Mouse (Mus musculus) gastrocnemius, postnatal 36 days (tissue): ENCODE measurements around the gene Sft2d2. TPM values are rescaled to one million over a fixed set of nuclear protein-coding genes. Genes with fewer than 3 reads are reported as not detected.

ENCODE experiments used
- DNase-seq, 2 experiments: peaks; one replicate each; pipeline ENCODE4 v3.0.0; 2022
- intact Hi-C: fragments of 180-260 bp; cut with DNase I; formaldehyde crosslinking; loops from one replicate; pipeline ENCODE4 v1.15.1; 2025
- total RNA-seq, 2 experiments: library from RNA; stranded (reverse); gene quantifications; 2 replicates each; pipeline ENCODE4 v1.2.3; 2021

Sft2d2 gene
- total RNA-seq, 2 experiments from 2014 or later, result 7.6 to 8.2 TPM

DNA sequence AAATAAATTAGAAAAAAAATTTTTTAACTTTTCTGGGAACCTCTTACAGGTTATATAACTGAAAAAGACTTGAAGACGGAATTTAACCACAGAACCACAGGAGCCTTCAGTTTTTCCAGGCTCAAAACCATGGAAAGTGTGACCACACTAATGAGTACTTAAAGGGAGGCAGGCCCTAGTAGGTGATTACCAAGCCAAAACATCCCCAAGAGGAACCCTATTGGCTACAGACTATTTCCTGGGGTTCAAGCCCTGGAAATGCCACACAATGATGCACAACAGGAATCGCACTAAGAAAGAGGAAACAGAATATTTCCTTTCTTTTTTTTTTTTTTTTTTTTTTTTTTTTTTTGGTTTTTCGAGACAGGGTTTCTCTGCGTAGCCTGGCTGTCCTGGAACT is 2.1 kb downstream of the Sft2d2 start:
- no peak for DNase-seq
- intact Hi-C loops, result no loop called here

DNA sequence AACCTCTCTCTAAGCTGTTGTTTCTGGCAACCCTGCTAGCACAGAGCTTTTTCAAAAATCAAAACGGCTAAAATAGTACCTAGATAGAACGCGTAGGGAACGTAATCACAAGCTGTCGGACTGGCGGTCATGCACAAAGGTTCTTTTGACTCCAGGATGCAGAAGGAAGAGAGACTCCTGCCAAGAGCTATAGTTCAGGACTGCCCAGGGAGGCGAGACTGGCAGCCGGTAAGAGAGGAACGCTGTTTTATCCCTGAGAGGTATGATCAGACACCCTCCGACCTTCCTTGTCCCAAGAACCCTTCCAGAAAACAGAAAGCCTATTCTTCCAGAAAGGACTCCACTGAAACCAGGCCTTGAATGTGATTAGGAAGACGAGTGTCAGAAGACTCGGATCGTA is 2.6 kb downstream of the Sft2d2 start:
- intact Hi-C loops, result no loop called here
- DNase-seq, result no peak

DNA sequence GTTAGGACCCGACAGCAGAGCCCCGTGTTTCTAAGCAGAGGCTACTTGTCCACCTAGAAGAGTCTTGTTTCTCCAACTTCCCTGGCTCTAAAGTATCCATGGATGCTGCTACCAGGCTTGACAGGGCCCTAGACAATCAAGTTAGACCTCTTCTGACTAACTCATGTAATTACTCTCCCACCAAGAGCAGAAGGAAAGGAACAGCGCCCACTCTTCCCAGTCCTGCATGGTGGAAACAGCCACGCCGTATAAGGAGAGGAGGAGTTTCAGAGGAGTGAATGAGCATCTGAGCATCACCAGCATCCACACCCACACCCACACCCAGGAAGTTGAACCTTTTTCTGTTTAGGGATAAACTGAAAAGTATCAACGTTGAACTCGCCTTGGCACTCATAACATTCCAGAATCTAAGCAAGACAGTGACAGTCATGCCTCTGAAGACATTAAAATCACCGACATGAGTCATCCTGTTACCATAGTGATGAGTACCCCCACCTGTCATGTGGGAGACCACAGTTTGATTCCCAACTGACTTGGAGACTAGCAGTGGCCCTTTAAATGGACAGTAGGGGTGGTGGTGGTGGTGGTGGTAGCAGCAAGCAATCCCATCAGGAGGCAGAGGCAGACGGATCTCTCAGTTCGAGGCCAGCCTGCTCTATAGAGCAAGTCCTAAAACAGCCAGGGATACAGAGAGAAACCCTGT is 3.5 kb downstream of the Sft2d2 start:
- no peak for DNase-seq
- intact Hi-C loops, result no loop called here

DNA sequence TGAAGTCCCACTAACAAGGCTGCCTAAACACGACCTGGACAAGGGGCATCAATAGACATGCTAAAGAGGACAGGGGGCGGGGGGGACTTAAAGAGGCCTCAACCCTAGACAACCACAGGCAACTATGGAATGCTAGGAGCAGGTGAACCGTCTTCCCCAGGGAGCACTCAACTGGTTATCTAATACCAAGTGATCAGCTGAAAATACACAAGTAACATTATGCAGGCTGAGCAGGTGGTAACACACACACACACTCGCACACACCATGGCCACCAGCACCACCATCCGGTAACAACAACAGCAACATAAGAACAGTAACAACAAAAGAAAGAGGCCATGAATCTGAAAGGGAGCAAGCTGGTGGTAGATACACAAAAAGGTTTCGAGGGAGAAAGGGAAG is 4.2 kb downstream of the Sft2d2 start:
- intact Hi-C loops, result no loop called here
- DNase-seq, result no peak

DNA sequence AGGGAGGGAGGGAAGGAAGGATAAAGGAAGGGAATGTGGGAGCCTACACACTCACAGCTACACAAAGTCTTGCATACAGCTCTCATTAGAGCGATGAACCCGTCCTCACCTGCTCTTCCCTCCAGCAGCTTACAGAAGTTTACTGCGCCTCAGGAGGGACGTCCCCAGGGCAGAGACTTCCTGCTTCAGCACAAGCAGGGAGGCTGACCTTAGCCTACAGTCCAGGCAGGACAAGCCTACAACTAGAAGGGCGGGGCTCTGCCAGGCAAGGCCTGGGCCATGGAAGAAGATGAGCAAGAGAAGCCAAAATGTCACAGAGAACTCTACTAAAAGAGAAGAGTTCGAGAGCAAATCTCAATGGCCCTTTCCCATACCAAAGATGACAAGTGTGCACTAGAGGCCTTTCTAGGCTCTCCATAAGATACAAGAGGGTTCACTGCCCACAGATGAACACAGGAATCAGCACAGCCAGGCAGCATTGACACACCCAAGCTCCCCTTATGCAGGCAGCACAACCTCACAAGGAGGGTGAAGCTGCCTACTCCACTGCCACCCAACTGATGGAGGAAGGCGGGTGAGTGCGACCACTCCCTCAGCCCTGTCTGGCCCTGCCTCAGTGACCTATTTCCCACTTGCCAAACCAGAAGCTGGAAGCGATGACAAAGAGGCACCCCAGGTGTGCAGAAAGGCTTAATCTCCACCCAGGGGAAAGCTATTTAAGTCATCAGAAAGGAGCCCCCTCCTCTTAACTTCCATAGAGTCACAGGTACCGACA is 5.2 kb downstream of the Sft2d2 start:
- no peak for DNase-seq
- intact Hi-C loops, result no loop called here

DNA sequence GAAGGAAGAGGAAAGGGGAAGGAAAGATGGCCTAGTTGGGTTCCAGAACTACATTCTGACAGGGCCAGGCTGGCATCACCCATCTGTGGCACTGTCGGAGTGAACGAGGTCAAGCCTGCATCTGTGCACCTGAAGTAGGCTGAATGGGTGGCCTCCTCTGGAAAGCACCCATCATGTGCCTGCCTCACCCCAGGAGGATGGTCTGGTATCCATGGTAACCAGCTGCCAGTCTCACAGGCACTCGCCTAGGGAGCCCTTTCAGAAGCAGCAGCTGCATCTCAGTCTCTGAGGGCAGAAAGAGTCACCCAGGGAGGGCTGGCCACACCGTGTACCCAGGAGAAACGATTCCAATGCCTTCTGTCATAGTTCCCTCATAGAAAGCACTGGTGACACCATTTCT is 6.9 kb downstream of the Sft2d2 start:
- intact Hi-C loops, result no loop called here
- DNase-seq, result no peak

DNA sequence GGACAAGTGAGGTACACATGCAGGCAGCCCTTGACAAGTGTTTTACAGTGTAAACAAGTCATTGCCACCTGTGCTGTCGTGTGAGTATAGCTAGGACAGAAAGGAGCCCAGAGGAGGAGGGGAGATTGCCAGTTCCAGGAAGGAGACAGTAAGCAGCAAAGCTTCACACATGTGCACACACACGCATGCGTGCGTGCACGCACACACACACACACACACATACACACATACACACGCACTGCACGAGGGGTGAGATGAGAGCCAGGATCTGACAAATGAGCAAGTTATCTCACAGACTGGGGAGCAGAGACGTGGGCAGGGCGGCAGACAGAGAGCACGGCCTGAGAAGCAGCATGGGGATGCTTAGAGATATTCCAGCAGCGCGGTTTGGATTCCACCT is 7.7 kb downstream of the Sft2d2 start:
- no peak for DNase-seq
- intact Hi-C loops, result no loop called here

DNA sequence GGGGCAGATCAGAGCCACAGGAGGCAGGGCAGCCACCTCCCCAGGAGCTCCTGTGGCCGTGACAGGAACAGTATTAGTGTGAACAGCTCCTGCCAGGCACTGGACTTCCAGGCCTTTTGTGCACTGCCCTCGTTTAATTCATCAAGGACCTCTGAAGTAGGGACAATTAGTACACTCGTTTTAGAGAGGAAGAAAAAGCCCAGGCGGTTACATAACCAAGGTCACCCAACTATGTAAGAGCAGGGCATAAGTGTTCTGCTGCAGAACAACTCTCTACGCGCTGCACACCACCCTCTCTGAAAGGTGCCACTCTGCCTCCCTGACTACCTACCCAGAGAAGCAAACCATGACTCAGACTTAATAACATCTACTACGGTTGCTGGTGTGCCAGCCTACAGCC is 9.1 kb downstream of the Sft2d2 start:
- no peak for DNase-seq
- intact Hi-C loops, result no loop called here

DNA sequence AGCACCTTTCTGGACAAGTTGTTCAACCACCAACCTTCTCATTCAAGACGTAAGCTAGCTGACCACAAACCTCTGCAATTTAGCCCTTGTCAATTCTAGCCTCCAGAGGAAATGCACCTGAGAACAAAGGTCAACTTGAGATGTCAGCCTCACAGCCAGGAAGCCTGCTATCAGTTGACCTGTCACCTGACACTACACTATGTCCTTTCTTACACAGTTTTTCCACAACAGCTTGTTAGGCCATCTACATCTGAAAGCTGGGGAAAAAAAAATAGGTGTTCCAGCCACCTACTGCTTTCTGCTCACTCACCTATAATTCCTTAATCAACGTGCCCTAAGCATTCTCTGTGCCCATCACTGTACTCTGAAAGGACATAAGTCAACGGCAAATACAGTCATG is 10.1 kb downstream of the Sft2d2 start:
- no peak for DNase-seq
- intact Hi-C loops, result no loop called here

DNA sequence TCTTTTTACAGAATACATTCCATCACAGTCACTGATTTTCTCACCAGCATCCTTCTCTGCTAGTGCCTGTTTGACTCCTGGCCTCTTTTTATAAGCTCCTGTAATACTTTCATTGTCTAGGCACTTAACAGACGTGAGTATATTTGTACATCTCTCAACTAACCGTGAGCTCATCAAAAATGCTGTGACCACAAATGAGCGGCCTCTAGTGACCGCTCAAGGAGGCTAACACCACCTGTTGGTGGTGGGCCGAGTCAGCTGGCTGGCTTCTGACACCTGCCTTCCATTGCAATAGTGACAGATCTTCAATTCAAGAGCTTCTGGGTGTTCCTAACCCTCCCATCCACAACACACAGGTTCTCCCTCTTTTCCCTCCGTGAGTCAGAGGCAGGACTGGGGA is 10.8 kb downstream of the Sft2d2 start:
- intact Hi-C loops, result no loop called here
- no peak for DNase-seq

DNA sequence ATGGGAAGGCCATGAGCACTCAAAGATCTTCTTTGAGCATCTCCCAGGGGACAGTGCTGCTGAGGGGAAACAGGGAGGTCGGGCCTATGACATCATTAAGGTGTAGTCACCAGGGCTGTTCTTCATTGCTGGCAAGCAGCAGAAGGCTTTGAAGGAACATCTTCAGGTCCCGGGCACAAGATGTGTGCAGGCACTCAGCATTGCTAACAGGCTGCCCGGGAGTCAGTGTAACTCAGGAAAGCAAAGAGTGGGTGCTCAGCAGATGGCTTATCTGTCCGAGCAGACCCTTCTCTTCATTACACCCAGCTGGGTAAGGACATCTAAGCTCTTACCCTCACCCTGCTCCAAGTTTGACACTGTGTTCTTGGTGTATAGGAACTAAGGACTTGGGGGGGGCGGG is 14.9 kb downstream of the Sft2d2 start:
- DNase-seq, result no peak
- intact Hi-C loops, result no loop called here

DNA sequence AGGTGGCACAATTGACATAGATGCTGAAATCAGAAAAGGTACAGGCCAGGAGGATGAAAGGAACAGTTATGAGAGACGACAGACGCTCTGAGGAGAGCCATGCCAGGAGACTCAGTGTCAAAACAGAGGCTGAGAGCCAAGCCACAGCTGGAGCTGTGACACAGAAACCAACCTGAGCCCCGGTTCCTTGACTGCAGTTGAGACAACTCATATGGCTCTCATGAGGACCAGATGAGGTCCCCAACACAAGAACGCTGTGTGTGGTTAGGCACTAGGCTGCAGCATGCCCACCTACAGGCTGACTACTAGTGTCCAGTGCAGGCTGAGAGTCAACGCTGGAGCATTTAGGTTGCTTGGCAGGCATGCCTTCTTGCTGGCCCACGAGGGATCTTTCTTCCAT is 16.2 kb downstream of the Sft2d2 start:
- DNase-seq, result no peak

DNA sequence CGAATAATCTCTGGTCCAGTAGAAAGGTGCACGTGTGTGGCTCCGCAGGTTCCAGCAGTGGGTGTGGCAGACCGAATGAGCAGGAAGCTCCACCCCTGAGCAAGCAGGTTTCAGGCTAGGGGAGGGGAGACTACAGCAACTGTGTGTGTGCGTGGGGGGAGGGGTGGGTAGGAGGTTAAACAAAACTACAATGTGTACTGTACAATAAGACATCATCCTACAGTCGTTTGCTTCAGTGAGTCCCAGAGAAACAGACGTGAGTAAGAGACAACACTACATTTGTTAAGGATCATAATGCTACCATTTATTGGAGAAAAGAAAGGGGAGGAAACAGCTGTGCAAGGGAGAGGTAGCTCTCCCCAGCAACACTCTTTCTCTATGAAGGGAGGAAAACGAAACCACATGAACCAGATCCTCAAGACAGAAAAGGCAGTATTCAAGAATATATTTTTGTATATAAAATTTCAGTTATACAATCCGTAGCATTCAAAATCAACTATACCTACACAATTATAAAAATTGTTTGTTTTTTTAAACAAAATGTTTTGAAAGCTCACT is 20.1 kb downstream of the Sft2d2 start:
- intact Hi-C loops, result no loop called here
- no peak for DNase-seq

More for the DNA sequence above, 16.2 kb downstream of the Sft2d2 start:
- intact Hi-C loops, result no loop called here

DNA sequence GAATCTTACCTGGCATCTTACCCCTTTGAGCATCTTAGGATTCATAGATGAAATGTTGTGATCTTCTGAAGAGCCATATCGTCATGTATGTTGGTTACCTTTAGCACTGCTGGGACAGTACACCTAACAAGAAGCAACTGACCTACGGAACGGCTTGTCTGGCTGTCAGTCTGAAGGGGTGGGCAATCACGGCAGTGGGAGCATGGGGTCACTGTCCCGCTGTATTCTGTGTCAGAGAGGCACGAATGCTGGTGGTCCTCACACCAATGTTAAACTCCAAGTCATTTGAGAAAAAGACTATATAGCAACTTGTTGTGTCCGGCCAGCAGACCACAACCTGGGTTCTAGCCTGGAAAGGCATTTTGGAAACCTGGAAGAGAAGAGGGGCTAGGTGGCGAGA is 23.0 kb downstream of the Sft2d2 start:
- intact Hi-C loops, result no loop called here
- no peak for DNase-seq

DNA sequence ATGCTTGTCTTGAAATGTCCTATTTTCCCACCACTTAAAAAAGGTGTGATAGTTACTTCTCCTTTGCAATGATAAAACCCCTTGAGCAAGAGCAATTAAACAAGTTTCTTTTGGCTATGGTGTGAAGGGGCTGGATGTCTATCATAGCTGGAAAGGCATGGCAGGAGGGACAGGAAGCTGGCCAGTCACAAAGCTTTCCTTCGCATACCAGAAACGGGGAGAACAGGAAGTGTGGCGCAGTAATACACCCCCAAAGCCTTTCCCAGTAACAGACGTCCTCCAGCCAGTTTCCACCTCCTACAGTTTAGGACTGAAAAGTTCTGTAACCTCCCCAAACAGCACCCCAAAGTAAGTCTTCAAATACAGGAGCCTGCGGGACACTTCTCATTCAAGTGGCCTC is 24.1 kb downstream of the Sft2d2 start:
- DNase-seq, result no peak
- intact Hi-C loops, result no loop called here

DNA sequence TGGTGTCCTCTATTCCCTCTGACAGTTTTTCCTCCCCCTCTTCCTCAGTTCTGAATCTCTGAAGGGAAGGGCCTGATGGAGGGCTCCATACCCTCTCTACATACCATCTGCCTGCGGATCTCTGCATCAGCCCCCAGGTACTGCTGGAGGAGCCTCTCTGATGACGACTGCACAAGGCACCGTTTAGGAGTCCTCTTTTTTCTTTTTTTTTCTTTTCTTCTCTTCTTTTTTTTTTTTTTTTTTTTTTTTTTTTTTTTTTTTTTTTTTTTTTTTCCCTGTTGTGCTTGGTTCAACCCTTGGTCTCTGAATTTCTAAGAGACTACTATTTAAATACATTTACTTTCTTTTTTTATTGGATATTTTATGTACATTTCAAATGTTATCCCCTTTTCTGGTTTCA is 24.8 kb downstream of the Sft2d2 start:
- intact Hi-C loops, result no loop called here
- DNase-seq, result no peak

DNA sequence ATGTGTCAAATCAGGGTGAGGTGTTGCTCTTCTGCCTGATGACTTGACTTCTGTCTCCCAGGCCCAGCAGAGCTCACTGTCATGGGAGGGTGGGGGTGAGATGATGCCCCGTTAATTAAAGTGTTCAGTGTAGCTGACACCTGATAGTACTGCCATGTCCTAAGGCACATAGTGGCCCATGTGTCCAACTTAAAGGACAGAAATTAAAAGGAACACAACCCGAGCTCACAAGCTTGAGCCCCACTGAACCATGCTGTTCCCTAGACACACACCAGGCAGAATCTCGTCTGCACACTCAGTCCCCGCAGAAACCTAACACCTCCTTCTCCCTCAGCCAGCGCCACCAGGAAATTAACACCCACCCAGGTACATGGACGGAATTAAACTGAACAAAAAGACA is 29.3 kb downstream of the Sft2d2 start:
- no peak for DNase-seq
- intact Hi-C loops, result no loop called here

DNA sequence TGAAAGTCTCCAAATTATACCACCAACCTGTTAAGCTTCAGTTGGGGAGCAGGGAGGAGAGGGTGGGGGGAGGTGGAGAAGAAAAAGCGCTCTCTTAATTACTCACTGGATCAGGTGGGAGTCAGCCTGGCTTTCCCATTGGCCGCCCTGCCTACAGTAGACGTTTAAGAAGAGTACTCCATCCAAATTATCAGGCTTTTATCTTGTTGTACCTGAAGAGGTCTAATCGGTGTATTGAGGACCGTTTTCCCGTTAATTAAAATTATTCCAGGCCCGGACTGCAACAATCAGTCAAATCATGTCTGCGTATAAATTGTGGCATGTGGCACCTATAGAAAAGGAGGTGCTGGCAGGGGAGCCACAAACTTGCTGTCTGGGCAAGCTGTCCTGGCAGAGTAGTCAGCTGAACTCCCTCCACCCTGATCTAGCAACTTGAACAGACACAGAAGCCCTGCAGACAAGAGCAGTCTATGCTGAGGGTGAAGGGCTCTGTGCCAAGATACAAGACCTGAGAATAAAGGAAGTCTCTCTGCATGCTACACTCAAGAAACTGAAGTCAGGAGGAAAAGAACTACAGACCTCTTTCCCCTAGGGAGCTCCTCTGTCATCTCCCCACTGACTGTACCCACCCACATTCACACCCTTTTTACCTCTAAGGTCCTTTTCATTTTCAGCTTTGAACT is 33.4 kb downstream of the Sft2d2 start, which contains the start of gene Tbx19:
TSS of gene Tbx19 (minus strand) at position 51 of the 683 bp plus-strand sequence.
- no peak for DNase-seq
- intact Hi-C loops, result no loop called here

DNA sequence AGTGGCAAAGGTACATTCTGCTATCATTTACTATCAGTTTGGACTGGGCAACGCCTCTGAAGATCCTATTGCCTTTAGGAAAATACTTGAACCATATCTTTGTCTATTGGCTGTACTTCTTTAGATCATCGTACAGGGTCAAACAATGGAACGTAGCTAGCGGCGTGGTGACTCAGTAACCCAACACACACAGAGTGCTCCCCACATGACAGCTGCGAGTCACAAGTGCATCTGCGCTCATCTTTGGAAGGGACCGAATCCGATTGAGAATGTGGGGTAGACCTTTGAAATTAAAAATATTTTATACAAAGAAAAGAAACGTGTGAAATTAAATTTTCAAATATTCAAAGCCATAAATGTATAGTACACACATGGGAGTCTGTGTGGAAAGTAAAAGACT is 35.4 kb downstream of the Sft2d2 start:
- intact Hi-C loops, result no loop called here
- DNase-seq, result no peak

DNA sequence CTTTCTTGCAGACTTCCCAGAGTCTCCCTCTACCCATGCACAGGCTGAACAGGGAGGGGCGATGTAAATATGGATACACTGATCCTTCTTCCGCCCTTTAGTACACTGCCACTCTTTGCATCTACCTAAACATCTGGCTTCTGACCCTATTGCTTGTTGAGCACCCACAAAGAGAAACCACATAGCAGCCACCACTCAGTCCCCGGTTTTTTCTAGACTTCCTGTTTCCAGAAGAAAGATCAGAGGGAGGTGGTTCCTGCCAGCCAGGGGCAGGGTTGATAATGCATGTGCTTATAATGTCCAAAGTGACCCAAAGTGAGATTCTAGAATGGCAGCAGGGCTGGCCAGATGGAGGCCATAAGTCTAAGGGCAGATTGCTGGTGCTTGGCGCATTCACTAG is 40.1 kb downstream of the Sft2d2 start:
- intact Hi-C loops, result no loop called here
- DNase-seq, result no peak

DNA sequence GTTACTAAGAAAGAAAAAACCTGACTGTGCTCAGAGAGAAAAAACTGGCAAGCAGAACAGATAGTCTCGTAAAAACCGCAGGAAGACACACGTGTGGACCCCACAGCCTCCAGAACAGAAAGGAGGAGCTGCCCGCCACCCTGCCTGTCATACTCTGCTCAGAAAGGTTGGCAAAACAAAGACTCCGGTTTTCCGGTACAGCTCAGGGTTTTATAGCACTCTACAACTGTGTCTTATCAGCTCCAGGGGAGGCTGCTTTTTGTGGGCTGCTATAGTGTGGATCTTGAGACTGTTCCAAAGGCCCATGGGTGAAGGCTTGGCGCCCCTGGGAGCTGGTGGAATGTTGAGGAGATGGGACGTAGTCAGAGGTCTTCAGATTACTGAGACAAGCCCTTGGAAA is 43.0 kb downstream of the Sft2d2 start:
- intact Hi-C loops, result no loop called here
- DNase-seq, result no peak
